Mouse (Mus musculus): ENCODE measurements around the gene Agps. TPM values are rescaled to one million over a fixed set of nuclear protein-coding genes. Genes with fewer than 3 reads are reported as not detected.
A peak's percentile ranks its signal among the peaks of the same experiment; 100 is the strongest.

Gene Agps
- polyA plus RNA-seq, 1 experiment: 18.2 TPM

GRCm38 (mm10) chr2:75825603-75826002 is 6.4 kb upstream of the Agps start:
- no peaks in the 10 kb centered on the region for H3K36me3 ChIP-seq (ENCODE audit: control insufficient read depth, insufficient read depth)
- no peaks in the 10 kb centered on the region for H3K79me2 ChIP-seq (ENCODE audit: control insufficient read depth, insufficient read depth)
- no peak for TF ChIP-seq USF1 (IDR thresholded peaks at IDR 0.05; ENCODE audit: low read depth)
- no peak for TF ChIP-seq TCF3 (IDR thresholded peaks at IDR 0.05; ENCODE audit: insufficient read length, low read depth)
- TF ChIP-seq REST (IDR thresholded peaks at IDR 0.05; ENCODE audit: insufficient read depth, insufficient read length): no peak
- TF ChIP-seq TCF12 (IDR thresholded peaks at IDR 0.05; ENCODE audit: insufficient read depth, poor library complexity, severe bottlenecking): no peak
- no peak for TF ChIP-seq CEBPB (IDR thresholded peaks at IDR 0.05; ENCODE audit: insufficient read depth, poor library complexity, severe bottlenecking)
- no peak for TF ChIP-seq MYOG (IDR thresholded peaks at IDR 0.05; ENCODE audit: control insufficient read depth in 1 of 3, insufficient read depth in 1 of 3, insufficient read length in 2 of 3, low read depth in 2 of 3)
- no peak for TF ChIP-seq MYOD1 (IDR thresholded peaks at IDR 0.05; ENCODE audit: control insufficient read depth in 1 of 3, insufficient read length in 2 of 3, low read depth in 2 of 3)
- no peak for TF ChIP-seq POLR2AphosphoS2 (IDR thresholded peaks at IDR 0.05; ENCODE audit: insufficient read length, low read depth)
- TF ChIP-seq E2F4 (IDR thresholded peaks at IDR 0.05; ENCODE audit: insufficient read depth): no peak
- TF ChIP-seq POLR2A (IDR thresholded peaks at IDR 0.05; ENCODE audit: insufficient read length, low read depth): no peak
- TF ChIP-seq SRF (IDR thresholded peaks at IDR 0.05; ENCODE audit: control insufficient read depth, insufficient read length, low read depth): no peak
- no peak overlapping the region for H3K4me3 ChIP-seq
- no peaks in the 10 kb centered on the region for H3K27me3 ChIP-seq (ENCODE audit: control insufficient read depth, insufficient read depth, insufficient read length)
- no peak overlapping the region for H3ac ChIP-seq (ENCODE audit: control insufficient read depth, insufficient read length)
- no peak overlapping the region for H3K4me2 ChIP-seq (ENCODE audit: low read depth)

DNA sequence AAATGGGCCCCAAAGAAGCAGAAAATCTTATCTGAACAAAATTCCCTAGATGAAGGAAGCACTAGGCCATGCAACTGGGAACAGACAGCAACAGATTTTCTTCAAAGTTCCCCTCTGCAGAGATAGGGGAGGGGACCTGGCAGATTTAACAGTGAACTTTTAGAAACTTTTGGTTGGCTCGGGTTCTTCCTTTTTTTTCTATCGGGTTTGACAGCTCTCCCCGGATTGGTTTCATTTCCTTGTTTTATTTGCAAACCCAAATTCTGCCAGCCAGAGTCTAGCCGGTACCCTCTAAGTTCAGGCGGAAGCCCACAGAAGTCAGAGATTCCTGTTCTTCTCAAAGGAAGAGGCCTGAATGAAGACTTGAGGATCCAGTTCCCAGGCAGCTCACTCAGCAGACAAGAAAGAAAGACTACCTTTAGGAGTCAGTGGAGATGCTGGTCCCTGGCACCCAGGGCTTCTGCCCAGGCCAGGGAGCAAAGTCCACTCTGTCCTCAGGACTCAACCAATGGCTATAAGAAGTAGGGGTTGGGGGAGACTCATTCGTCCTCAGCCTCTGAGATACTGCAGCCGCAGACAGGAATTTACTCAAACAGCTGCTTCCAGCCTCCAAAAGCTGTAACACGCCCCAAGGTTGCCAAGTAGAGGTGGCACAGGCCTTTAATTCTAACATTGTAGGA is 2.9 kb upstream of the Agps start:
- Histone ChIP-seq H3K4me2 (ENCODE audit: low read depth) (no peak overlapping the region), H3K27me3 (ENCODE audit: control insufficient read depth, insufficient read depth, insufficient read length) (no peaks in the 10 kb centered on the region)
- TF ChIP-seq POLR2AphosphoS2 (IDR thresholded peaks at IDR 0.05; ENCODE audit: insufficient read length, low read depth) (no peak), SRF (IDR thresholded peaks at IDR 0.05; ENCODE audit: control insufficient read depth, insufficient read length, low read depth) (no peak), MAX (IDR thresholded peaks at IDR 0.05; ENCODE audit: low read depth) (no peak), REST (IDR thresholded peaks at IDR 0.05; ENCODE audit: insufficient read depth, insufficient read length) (no peak), USF1 (IDR thresholded peaks at IDR 0.05; ENCODE audit: low read depth) (no peak), TCF12 (IDR thresholded peaks at IDR 0.05; ENCODE audit: insufficient read depth, poor library complexity, severe bottlenecking) (no peak), E2F4 (IDR thresholded peaks at IDR 0.05; ENCODE audit: insufficient read depth) (no peak), MYOG (IDR thresholded peaks at IDR 0.05; ENCODE audit: control insufficient read depth in 1 of 3, insufficient read depth in 1 of 3, insufficient read length in 2 of 3, low read depth in 2 of 3) (no peak), TCF3 (IDR thresholded peaks at IDR 0.05; ENCODE audit: insufficient read length, low read depth) (no peak), POLR2A (IDR thresholded peaks at IDR 0.05; ENCODE audit: insufficient read length, low read depth) (no peak), CEBPB (IDR thresholded peaks at IDR 0.05; ENCODE audit: insufficient read depth, poor library complexity, severe bottlenecking) (no peak), MYOD1 (IDR thresholded peaks at IDR 0.05; ENCODE audit: control insufficient read depth in 1 of 3, insufficient read length in 2 of 3, low read depth in 2 of 3) (no peak)

GRCm38 (mm10) chr2:75830233-75830632 is 1.7 kb upstream of the Agps start:
- Histone ChIP-seq H3K4me2 (ENCODE audit: low read depth) (no peak overlapping the region), H3K27me3 (ENCODE audit: control insufficient read depth, insufficient read depth, insufficient read length) (no peaks in the 10 kb centered on the region), H3ac (ENCODE audit: control insufficient read depth, insufficient read length) (no peak overlapping the region), H3K4me3 (no peak overlapping the region), H3K36me3 (ENCODE audit: control insufficient read depth, insufficient read depth) (no peaks in the 10 kb centered on the region), H3K79me2 (ENCODE audit: control insufficient read depth, insufficient read depth) (peaks cover 28% of the 10 kb centered on the region)
- TF ChIP-seq E2F4 (IDR thresholded peaks at IDR 0.05; ENCODE audit: insufficient read depth) (no peak), MYOD1 (IDR thresholded peaks at IDR 0.05; ENCODE audit: control insufficient read depth in 1 of 3, insufficient read length in 2 of 3, low read depth in 2 of 3) (no peak), USF1 (IDR thresholded peaks at IDR 0.05; ENCODE audit: low read depth) (no peak), REST (IDR thresholded peaks at IDR 0.05; ENCODE audit: insufficient read depth, insufficient read length) (no peak), TCF3 (IDR thresholded peaks at IDR 0.05; ENCODE audit: insufficient read length, low read depth) (no peak), MAX (IDR thresholded peaks at IDR 0.05; ENCODE audit: low read depth) (no peak), SRF (IDR thresholded peaks at IDR 0.05; ENCODE audit: control insufficient read depth, insufficient read length, low read depth) (no peak), CEBPB (IDR thresholded peaks at IDR 0.05; ENCODE audit: insufficient read depth, poor library complexity, severe bottlenecking) (no peak)

More for the DNA sequence above, 2.9 kb upstream of the Agps start:
- no peak overlapping the region for H3K4me3 ChIP-seq
- H3K79me2 ChIP-seq (ENCODE audit: control insufficient read depth, insufficient read depth): peaks cover 16% of the 10 kb centered on the region
- H3K36me3 ChIP-seq (ENCODE audit: control insufficient read depth, insufficient read depth): no peaks in the 10 kb centered on the region
- no peak overlapping the region for H3ac ChIP-seq (ENCODE audit: control insufficient read depth, insufficient read length)

- H3K4me2 ChIP-seq (ENCODE audit: low read depth): peak overlapping the region; percentile 91
- H3ac ChIP-seq (ENCODE audit: control insufficient read depth, insufficient read length): peak overlapping the region; percentile 71
- H3K36me3 ChIP-seq (ENCODE audit: control insufficient read depth, insufficient read depth): no peaks in the 10 kb centered on the region
- H3K79me2 ChIP-seq (ENCODE audit: control insufficient read depth, insufficient read depth): peaks cover 54% of the 10 kb centered on the region
- TF ChIP-seq POLR2AphosphoS2 (IDR thresholded peaks at IDR 0.05; ENCODE audit: insufficient read length, low read depth): no peak
- TF ChIP-seq CEBPB (IDR thresholded peaks at IDR 0.05; ENCODE audit: insufficient read depth, poor library complexity, severe bottlenecking): no peak
- no peaks in the 10 kb centered on the region for H3K27me3 ChIP-seq (ENCODE audit: control insufficient read depth, insufficient read depth, insufficient read length)
- H3K4me3 ChIP-seq: peak overlapping the region; percentile 44
These were observed 804 bp downstream of the Agps start for GRCm38 (mm10) chr2:75832781-75833180.

DNA sequence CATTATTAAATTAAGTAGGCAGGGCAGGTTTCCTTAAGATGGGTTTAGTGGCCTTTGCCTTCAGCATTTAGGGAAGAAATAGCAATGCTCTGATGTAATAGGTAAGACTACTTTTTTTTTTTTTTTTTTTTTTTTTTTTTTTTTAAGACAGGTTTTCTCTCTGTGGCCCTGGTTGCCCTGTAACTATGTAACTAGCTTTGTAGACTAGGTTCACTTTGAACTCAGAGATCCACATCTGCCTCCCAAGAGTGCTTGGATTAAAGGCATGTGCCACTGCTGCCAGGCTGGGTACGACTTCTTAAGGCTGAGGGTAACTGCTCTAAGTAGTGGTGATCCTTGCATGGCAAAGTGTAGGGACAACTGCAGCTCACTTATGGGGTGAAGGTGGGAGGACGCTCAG is 2.5 kb downstream of the Agps start:
- H3K4me3 ChIP-seq: no peak overlapping the region
- TF ChIP-seq POLR2AphosphoS2 (IDR thresholded peaks at IDR 0.05; ENCODE audit: insufficient read length, low read depth) (no peak), MYOG (IDR thresholded peaks at IDR 0.05; ENCODE audit: control insufficient read depth in 1 of 3, insufficient read depth in 1 of 3, insufficient read length in 2 of 3, low read depth in 2 of 3) (no peak), E2F4 (IDR thresholded peaks at IDR 0.05; ENCODE audit: insufficient read depth) (no peak), TCF3 (IDR thresholded peaks at IDR 0.05; ENCODE audit: insufficient read length, low read depth) (no peak), REST (IDR thresholded peaks at IDR 0.05; ENCODE audit: insufficient read depth, insufficient read length) (no peak), USF1 (IDR thresholded peaks at IDR 0.05; ENCODE audit: low read depth) (no peak), SRF (IDR thresholded peaks at IDR 0.05; ENCODE audit: control insufficient read depth, insufficient read length, low read depth) (no peak), TCF12 (IDR thresholded peaks at IDR 0.05; ENCODE audit: insufficient read depth, poor library complexity, severe bottlenecking) (no peak), MAX (IDR thresholded peaks at IDR 0.05; ENCODE audit: low read depth) (no peak), POLR2A (IDR thresholded peaks at IDR 0.05; ENCODE audit: insufficient read length, low read depth) (no peak), CEBPB (IDR thresholded peaks at IDR 0.05; ENCODE audit: insufficient read depth, poor library complexity, severe bottlenecking) (no peak), MYOD1 (IDR thresholded peaks at IDR 0.05; ENCODE audit: control insufficient read depth in 1 of 3, insufficient read length in 2 of 3, low read depth in 2 of 3) (no peak)
- H3K36me3 ChIP-seq (ENCODE audit: control insufficient read depth, insufficient read depth): no peaks in the 10 kb centered on the region
- no peaks in the 10 kb centered on the region for H3K27me3 ChIP-seq (ENCODE audit: control insufficient read depth, insufficient read depth, insufficient read length)
- no peak overlapping the region for H3ac ChIP-seq (ENCODE audit: control insufficient read depth, insufficient read length)
- H3K79me2 ChIP-seq (ENCODE audit: control insufficient read depth, insufficient read depth): peaks cover 71% of the 10 kb centered on the region
- H3K4me2 ChIP-seq (ENCODE audit: low read depth): no peak overlapping the region
